Mouse (Mus musculus) forebrain, postnatal 0 days (tissue): ENCODE data around the gene Nkx6-2. TPM values are rescaled to one million over a fixed set of nuclear protein-coding genes. Genes with fewer than 3 reads are reported as not detected.

ENCODE experiments used
- ATAC-seq: fragments of 200-750 bp; cut with Nextera tagmentation; 2 replicates; pipeline ENCODE4 v1.8.0; 2017; ENCODE audit warnings: mild to moderate bottlenecking, moderate library complexity
- DNase-seq: peaks from one replicate; pipeline ENCODE4 v3.0.0-alpha.2; 2015
- H3K27ac ChIP-seq: fragments of 300-500 bp; sonication (generic); 2 replicates; pipeline ENCODE4 v1.5.1; 2014; ENCODE audit warnings: low read depth, mild to moderate bottlenecking, antibody characterized with exemption, low read length, moderate library complexity, mixed read lengths
- H3K27me3 ChIP-seq: fragments of 300-500 bp; sonication (generic); 2 replicates; pipeline ENCODE4 v1.6.1; 2014; ENCODE audit warnings: mild to moderate bottlenecking, low read length, mixed read lengths; ENCODE audit not compliant: insufficient read depth
- H3K36me3 ChIP-seq: fragments of 300-500 bp; sonication (generic); 2 replicates; pipeline ENCODE4 v1.6.1; 2014; ENCODE audit warnings: mild to moderate bottlenecking, moderate library complexity; ENCODE audit not compliant: insufficient read depth
- H3K4me1 ChIP-seq: fragments of 300-500 bp; sonication (generic); 2 replicates; pipeline ENCODE4 v1.6.1; 2014; ENCODE audit warnings: antibody characterized with exemption; ENCODE audit not compliant: insufficient read depth
- H3K4me2 ChIP-seq: fragments of 300-500 bp; sonication (generic); 2 replicates; pipeline ENCODE4 v1.6.1; 2014; ENCODE audit warnings: low read depth, mild to moderate bottlenecking, moderate library complexity
- H3K4me3 ChIP-seq: fragments of 300-500 bp; sonication (generic); 2 replicates; pipeline ENCODE4 v1.5.1; 2014; ENCODE audit warnings: low read depth, low read length, mixed read lengths
- H3K9ac ChIP-seq: fragments of 300-500 bp; sonication (generic); 2 replicates; pipeline ENCODE4 v1.6.1; 2014; ENCODE audit warnings: mild to moderate bottlenecking
- H3K9me3 ChIP-seq: fragments of 300-500 bp; sonication (generic); 2 replicates; pipeline ENCODE4 v1.6.1; 2016; ENCODE audit warnings: low read length
- CTCF ChIP-seq: sonication (generic); IDR thresholded peaks from 2 replicates; pipeline ENCODE4 v1.5.1; 2016; ENCODE audit warnings: antibody characterized with exemption, control low read depth, low read depth
- WGBS: fragments of 180-500 bp; shearing (Covaris S2); extraction: QIAGEN DNeasy Blood & Tissue Kit; methylation state at CpG from one replicate; pipeline ENCODE4 v1.1.7; 2014; 5-methylcytosine and 5-hydroxymethylcytosine counted together
- polyA plus RNA-seq: library from polyadenylated mRNA; unstranded; fragments of >200 nt; fragmentation: Nextera tagmentation; extraction: Ambion mirVana; gene quantifications from 2 replicates; pipeline ENCODE4 v1.2.1, GENCODE M21; 2015
- total RNA-seq: library from RNA; depleted of rRNA; stranded (reverse); fragments of >200 nt; gene quantifications from 2 replicates; pipeline ENCODE4 v1.2.3, GENCODE M21; 2014

The Nkx6-2 gene
- total and polyA plus RNA-seq, 2 experiments from 2014 or later: 1.00 to 1.4 TPM

- peak; percentile 56 for DNase-seq
- Histone ChIP-seq H3K4me2 (peak overlapping the region; percentile 35), H3K36me3 (no peaks in the 10 kb centered on the region), H3K9ac (no peak overlapping the region), H3K27ac (no peak overlapping the region), H3K4me3 (peak overlapping the region; percentile 20), H3K27me3 (peaks cover 61% of the 10 kb centered on the region), H3K9me3 (no peaks in the 10 kb centered on the region), H3K4me1 (peaks cover 8% of the 10 kb centered on the region; the same call in 1 of the 2 replicates)
- TF ChIP-seq CTCF: no peak
- WGBS: 2% methylated on average over 82 of the region's 82 CpGs
- peak; percentile 48; the same call in 1 of the 2 replicates for ATAC-seq
Observed at GRCm38 (mm10) chr7:139581801-139582571, 611 bp downstream of the Nkx6-2 start.

- peaks cover 52% of the 10 kb centered on the region for H3K27me3 ChIP-seq
- TF ChIP-seq CTCF: no peak
- H3K4me3 ChIP-seq: no peak overlapping the region; the same call in 1 of the 2 replicates
- H3K9me3 ChIP-seq: no peaks in the 10 kb centered on the region
- no peak overlapping the region for H3K9ac ChIP-seq
- DNase-seq (peak; percentile 49), ATAC-seq (0 out of 2 replicates have a peak, but pooled peaks have one; percentile 4)
- no peaks in the 10 kb centered on the region for H3K36me3 ChIP-seq
- H3K4me1 ChIP-seq: peaks cover 8% of the 10 kb centered on the region; the same call in 1 of the 2 replicates
- peak overlapping the region; percentile 35; the same call in 1 of the 2 replicates for H3K4me2 ChIP-seq
- 3% methylated on average over 78 of the region's 78 CpGs for WGBS
- H3K27ac ChIP-seq: no peak overlapping the region
Observed at GRCm38 (mm10) chr7:139580851-139581775, 1.5 kb downstream of the Nkx6-2 start.

- Histone ChIP-seq H3K4me2 (no peak overlapping the region), H3K9me3 (no peaks in the 10 kb centered on the region)
Observed at GRCm38 (mm10) chr7:139579261-139579905, 3.2 kb downstream of the Nkx6-2 start.

GRCm38 (mm10) chr7:139576064-139576686, 6.4 kb downstream of the Nkx6-2 start:
- Histone ChIP-seq H3K27ac (no peak overlapping the region), H3K36me3 (0 out of 2 replicates have a peak, but pooled peaks cover 8% of the 10 kb centered on the region), H3K27me3 (peaks cover 33% of the 10 kb centered on the region), H3K4me1 (no peaks in the 10 kb centered on the region), H3K4me2 (no peak overlapping the region), H3K9me3 (no peaks in the 10 kb centered on the region), H3K9ac (no peak overlapping the region), H3K4me3 (no peak overlapping the region)
- ATAC-seq: no peak
- no peak for TF ChIP-seq CTCF
- DNase-seq: no peak
- 83% methylated on average over 16 of the region's 16 CpGs for WGBS

More at GRCm38 (mm10) chr7:139579261-139579905, 3.2 kb downstream of the Nkx6-2 start:
- H3K9ac ChIP-seq: no peak overlapping the region
- no peak for TF ChIP-seq CTCF
- H3K27ac ChIP-seq: no peak overlapping the region
- peaks cover 38% of the 10 kb centered on the region for H3K27me3 ChIP-seq
- WGBS: 72% methylated on average over 21 of the region's 21 CpGs
- no peak for DNase-seq
- 0 out of 2 replicates have a peak, but pooled peaks cover 8% of the 10 kb centered on the region for H3K36me3 ChIP-seq
- peaks cover 8% of the 10 kb centered on the region; the same call in 1 of the 2 replicates for H3K4me1 ChIP-seq
- ATAC-seq: no peak
- H3K4me3 ChIP-seq: no peak overlapping the region

GRCm38 (mm10) chr7:139572665-139573064, 9.9 kb downstream of the Nkx6-2 start:
- Histone ChIP-seq H3K9ac (no peak overlapping the region), H3K9me3 (no peaks in the 10 kb centered on the region), H3K27ac (no peak overlapping the region), H3K4me1 (no peaks in the 10 kb centered on the region), H3K4me3 (no peak overlapping the region), H3K4me2 (no peak overlapping the region), H3K36me3 (0 out of 2 replicates have a peak, but pooled peaks cover 11% of the 10 kb centered on the region), H3K27me3 (0 out of 2 replicates have a peak, but pooled peaks cover 1% of the 10 kb centered on the region)
- ATAC-seq (peak; percentile 53; the same call in 1 of the 2 replicates), DNase-seq (no peak)
- TF ChIP-seq CTCF: no peak
- 90% methylated on average over 3 of the region's 3 CpGs for WGBS

- H3K4me3 ChIP-seq: no peak overlapping the region
- no peaks in the 10 kb centered on the region for H3K9me3 ChIP-seq
- no peak for TF ChIP-seq CTCF
- 0 out of 2 replicates have a peak, but pooled peaks cover 11% of the 10 kb centered on the region for H3K36me3 ChIP-seq
- no peaks in the 10 kb centered on the region for H3K4me1 ChIP-seq
- 93% methylated on average over 5 of the region's 5 CpGs for WGBS
- ATAC-seq (no peak), DNase-seq (no peak)
- H3K27ac ChIP-seq: no peak overlapping the region
- no peak overlapping the region for H3K9ac ChIP-seq
- no peaks in the 10 kb centered on the region for H3K27me3 ChIP-seq
- H3K4me2 ChIP-seq: no peak overlapping the region
Observed at GRCm38 (mm10) chr7:139570788-139571187, 11.8 kb downstream of the Nkx6-2 start.
